Mouse (Mus musculus) induced T-regulatory cell, adult 2 months (primary cell): ENCODE results near the gene Ric1.

Source experiments
- DNase-seq: peaks from one replicate; pipeline ENCODE4 v3.0.0-alpha.2; 2012; ENCODE audit warnings: low read depth

The Ric1 gene

DNA sequence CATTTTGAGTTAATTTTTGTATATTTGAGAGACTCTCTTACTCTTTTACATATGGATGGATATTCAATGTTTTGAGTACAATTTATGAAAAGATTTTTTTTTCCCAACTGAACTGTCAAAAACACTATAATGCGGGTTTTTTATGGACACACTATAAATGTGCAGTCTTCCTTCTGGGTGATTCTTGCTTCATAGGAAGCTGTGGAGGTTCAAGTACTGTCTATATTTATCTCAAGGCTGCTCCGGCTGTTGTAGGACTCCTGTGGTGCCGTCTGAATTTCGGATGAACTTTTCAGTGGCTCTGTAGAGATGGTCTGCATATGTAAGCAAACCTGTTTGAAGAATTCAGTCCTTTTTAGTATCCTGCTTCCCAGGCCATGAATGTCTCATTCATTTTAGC, 86.1 kb downstream of the Ric1 start:
- DNase-seq = no peak

DNA sequence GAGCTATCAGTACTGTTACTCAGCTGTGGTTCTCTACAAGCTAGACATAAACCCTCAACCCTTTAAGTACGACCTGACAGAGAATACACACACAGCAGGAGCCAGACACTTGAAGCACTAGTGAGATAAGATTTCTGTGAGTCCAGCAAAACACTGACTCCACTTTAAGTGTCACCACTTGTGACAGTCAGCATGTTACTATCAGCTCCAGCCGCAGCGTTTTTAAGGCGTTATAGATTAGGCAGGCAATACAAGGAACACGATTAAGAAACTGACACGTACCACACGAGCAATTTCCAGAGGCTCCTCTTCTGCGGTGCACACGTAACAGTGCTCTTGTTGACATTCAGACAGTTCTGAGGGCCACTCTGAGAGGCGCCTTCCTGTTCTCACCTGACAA, 88.8 kb downstream of the Ric1 start:
- DNase-seq = no peak

DNA sequence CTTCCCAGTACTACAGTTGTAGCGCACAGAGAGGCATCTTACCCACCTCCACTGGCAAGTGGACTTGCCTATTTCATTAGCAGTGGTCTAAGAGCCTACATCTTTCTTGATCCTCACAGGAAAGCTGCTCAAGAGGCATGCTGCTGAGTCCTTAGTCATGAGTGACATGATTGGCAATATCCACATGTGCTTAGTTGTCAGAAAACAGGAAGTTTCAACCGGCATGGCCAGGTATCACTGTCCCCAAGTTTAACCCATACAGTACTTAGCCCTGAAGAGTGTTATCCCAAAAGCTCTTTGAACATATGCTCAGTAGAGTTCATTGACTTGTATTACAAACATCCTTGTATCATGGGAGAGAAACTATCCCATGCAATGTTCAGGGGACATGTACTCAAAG, 90.0 kb downstream of the Ric1 start:
- no peak for DNase-seq

DNA sequence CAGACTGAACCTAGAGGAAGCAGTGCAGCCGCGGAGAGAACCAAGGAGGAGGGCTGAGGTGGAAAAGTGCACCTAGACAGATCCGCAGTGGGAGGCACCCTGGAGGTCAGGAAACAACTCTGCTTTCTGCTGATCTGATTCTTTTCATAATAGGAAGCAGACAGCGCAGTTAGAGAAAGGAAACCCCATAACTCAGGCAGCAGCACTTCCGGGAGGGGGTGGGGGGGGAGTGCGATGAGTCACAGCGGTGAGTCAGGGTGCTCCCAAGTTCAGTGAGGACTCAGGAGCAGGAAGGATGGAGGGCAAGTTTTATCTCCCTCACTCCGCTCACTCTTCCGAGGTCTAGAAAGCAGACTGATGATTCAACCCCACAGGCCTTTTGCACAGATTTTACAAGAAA, 119.0 kb downstream of the Ric1 start:
- DNase-seq = peak; percentile 89

DNA sequence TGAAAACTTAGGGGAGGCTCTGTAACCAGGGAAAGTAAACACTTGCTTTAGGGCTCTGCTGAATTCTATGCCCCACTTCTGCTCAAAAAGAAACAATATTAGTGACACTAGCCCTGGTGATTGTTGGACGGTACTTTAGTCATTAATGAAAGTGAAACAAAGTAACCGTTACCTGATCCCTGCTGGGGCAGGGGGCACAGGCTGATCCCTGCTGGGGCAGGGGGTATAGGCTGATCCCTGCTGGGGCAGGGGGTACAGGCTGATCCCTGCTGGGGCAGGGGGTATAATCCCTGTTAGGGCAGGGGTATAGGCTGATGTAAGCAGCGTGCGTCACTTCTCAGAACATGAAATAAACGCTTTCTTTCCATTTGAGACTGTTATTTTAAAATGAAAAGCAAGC, 119.4 kb downstream of the Ric1 start:
- no peak for DNase-seq

DNA sequence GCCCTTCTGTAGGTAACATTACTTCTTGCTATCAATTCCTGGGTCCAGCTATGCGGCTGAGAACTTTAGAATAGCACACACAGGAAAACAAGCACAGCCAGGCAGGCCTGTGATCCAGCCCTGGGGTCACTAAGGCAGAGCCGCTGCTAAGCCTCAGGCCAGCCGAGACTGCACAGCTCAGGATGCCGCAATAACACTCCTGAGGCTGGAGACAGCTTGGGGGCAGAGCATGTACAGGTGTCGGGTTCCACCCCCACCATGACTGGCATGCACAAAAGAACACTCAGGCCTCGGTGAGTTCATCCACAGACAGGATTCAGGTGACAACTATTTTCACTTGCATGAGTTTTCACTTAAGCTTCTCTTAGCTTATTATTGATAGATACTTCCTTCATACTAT, 120.1 kb downstream of the Ric1 start:
- DNase-seq = no peak

DNA sequence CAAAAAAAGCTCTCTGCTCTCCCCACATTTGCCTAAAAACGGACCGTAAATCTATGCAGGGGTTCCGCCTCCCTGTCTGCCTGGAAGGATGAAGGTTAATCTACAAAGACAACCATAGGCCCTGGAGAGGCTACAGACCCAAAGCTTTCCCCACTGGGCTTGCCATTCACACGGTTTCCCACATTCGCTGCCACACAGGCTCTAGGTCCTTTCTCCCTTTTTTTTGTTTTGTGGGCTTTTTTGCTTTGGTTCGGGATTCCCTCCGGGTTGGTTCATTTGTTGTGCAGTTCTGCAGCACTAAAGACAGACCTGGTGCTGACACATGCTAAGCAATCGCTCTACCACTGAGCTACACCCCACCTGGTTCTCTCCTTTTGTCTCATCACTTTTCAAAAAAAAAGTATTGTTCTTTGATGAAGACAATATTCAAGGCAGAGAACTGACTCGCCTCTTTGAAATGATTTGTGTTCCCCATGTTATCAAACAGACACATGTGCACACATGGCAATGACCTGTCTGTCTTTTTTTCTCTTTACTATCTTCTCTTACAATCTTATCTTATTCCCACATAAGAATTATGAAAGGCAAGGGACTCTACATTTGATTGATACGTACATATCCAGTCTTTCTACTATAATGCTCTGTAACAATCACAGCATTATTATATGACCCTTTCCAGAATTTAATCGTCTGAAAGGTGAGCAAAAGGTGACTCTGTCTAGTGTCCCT, 121.3 kb downstream of the Ric1 start:
- no peak for DNase-seq

DNA sequence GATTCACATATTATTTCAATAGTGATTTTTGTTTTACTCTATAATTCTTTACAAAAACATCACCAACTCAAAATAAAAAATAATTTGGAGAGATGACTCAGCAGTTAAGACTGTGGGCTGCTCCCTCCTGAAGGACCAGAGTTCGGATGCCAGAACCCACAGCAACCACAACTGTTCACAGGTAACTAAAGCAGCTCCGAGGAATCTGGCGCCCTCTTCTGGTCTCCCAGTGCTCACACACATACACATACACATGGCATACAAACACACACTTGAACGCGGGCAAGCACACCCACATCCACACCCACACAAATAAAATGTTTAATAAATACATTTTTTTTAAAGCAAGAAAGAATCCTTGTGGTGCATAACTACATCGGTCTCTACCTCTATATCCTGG, 122.7 kb downstream of the Ric1 start:
- peak; percentile 58 for DNase-seq

DNA sequence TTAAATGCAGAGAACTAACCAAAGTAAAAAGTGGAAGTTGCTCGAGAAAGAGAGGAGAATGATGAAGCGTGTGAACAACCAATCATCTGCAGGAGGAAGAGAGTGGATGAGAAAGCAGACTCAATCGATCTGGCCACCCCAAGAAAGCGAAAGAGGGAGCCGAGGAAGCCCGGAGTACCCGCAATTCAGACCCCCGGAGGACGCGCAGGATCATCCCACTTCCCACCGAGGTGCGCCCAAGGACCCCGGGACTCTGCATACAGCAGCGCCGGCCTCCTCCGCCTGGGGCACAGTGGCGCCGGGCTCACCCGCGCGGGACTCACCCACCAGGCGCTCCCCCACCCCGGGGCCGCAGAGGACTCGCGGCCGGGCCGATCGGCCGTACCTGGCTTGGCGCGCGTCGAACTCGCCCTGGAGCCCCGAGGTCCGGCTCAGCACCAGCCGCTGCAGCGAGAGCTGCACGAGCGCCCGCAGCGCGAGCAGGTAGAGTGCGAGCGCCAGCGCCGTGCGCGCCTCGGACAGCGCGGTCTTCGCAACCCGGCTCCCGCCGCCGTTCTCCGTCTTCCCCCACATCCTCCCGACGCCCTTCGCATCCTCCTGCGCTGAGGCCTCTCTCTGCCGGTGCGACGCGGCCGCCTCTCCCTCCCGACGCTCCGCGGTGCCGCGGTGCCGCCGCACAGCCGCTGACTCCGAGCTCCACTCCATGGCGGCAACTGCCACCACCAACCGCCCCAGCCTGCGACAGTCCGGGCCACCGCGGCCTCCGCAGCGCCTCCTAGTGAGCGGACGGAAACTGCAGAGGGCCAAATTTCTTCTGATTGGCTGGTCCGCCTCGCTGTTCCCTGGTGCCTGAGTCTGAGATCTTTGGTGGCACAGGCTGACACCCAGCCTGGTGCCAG, 125.8 kb downstream of the Ric1 start, which contains the start of gene Ermp1:
TSS of gene Ermp1 (minus strand) at position 765 of the 899 bp plus-strand sequence.
- peak; percentile 96 for DNase-seq

DNA sequence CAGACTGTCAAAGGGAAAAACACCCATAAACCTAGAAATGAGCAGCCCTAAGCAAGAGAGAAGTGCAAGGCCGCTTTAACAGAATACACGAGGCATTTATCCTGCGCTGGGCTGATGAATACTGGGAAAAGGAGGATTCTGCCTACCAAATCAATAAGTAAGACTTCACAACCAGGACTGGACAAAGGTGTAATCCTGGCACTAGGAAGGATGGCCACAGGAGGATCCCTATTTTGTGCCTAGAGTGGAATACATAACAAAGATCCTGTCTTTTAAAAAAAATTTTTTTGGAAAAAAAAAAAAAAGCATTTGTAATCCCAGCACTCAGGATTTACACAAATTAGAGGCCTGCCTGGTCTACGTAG, 126.5 kb downstream of the Ric1 start:
- no peak for DNase-seq

DNA sequence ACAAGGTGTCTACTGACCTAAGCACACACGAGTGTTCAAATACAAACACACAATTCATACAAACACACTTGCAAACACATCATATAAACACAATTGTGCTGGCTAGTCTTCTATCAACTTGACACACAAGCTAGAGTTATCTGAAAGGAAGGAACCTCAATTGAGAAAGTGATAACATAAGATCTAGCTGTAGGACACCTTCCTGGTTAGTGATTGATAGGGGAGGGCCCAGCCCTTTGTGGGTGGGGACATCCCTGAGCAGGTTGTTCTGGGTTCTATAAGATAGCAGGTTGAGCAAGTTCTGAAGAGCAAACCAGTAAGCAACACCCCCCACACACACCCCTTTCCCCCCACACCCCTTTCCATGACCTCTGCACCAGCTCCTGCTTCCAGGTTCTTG, 127.6 kb downstream of the Ric1 start:
- DNase-seq = no peak

DNA sequence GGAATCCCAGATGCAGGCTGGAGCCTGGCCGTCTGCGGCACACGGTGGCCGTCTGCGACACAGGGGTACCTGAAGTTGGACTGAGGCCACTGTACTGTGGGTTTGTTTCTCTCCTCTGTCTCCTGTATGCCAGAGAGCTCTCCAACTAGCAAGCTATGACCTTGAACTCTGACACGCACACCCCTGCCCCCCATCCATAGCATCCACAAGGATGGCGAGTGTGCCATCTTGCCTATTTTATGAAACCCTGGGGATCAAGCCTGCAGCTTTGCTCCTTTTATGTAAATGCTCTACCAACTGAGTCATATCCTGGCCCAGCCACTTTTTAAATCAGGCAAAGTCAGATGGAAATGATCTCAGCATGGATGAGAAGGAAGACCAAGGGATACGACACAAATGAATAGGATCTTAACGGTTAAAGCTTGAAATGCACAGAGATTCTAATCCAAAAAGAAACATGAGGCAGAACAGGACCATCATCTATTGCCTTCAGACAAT, 131.7 kb downstream of the Ric1 start:
- no peak for DNase-seq

DNA sequence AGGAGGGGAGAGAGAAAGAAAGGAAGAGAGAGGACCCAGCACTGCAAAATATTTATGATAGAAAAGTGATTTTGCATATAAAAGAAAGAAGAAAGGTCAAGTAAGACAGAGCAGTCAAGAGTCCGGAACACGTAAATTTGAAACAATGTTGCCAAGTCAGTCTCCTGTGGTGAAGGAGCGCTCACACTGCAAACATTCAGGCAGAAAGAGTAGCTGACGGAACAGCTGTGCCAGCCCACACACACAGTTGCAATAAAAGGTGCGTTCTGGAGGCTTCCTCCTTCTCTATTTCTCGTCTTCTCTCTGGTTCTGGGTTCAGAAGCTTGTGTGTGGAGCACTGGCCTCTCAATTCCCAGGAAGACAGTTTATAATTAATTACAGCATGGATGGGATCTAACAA, 133.1 kb downstream of the Ric1 start:
- DNase-seq = peak; percentile 28

DNA sequence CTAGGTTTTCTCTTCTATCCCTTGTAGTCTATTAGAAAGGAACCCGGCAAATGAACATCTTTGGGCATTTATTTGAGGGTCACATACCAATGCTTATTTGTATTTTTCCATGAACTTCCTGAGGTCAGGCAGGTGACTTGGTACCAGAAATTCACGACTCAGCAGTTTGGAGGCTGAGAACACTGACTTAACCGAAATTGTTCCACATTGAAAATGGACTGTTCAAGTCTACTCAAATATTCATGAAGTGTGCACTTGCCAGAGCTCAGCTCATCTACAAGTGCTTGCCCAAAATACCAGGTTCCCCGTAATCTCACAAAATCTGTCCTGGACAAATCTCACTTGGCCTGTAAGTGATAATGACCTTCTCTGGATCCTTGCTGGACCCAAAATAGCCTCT, 133.9 kb downstream of the Ric1 start:
- DNase-seq = no peak
